Mouse (Mus musculus) embryonic facial prominence, embryonic 15.5 days (tissue): ENCODE results near the gene Tmed8. TPM values are rescaled to one million over a fixed set of nuclear protein-coding genes. Genes with fewer than 3 reads are reported as not detected.
"Not testable (repeated sequence)": the region's sequence is repeated elsewhere in the genome, so short reads cannot be mapped to it uniquely, and the experiment has no call there.

Source experiments
- ATAC-seq: fragments of 200-750 bp; cut with Nextera tagmentation; 2 replicates; pipeline ENCODE4 v1.8.0; 2017; ENCODE audit warnings: low read depth, moderate TSS enrichment; ENCODE audit not compliant: insufficient number of reproducible peaks, low FRiP score, low TSS enrichment
- H3K27ac ChIP-seq: fragments of 300-500 bp; sonication (generic); replicated peaks from 2 replicates; pipeline ENCODE4 v1.5.1; 2015; ENCODE audit warnings: mild to moderate bottlenecking, inconsistent platforms
- H3K27me3 ChIP-seq: fragments of 300-500 bp; sonication (generic); 2 replicates; pipeline ENCODE4 v1.6.1; 2015; ENCODE audit warnings: inconsistent platforms
- H3K36me3 ChIP-seq: fragments of 300-500 bp; sonication (generic); 2 replicates; pipeline ENCODE4 v1.6.1; 2015; ENCODE audit warnings: mild to moderate bottlenecking, inconsistent platforms
- H3K4me1 ChIP-seq: fragments of 300-500 bp; sonication (generic); 2 replicates; pipeline ENCODE4 v1.6.1; 2015; ENCODE audit warnings: inconsistent platforms
- H3K4me2 ChIP-seq: fragments of 300-500 bp; sonication (generic); replicated peaks from 2 replicates; pipeline ENCODE4 v1.6.1; 2015; ENCODE audit warnings: mild to moderate bottlenecking, inconsistent platforms
- H3K4me3 ChIP-seq: fragments of 300-500 bp; sonication (generic); replicated peaks from 2 replicates; pipeline ENCODE4 v1.5.1; 2015; ENCODE audit warnings: mild to moderate bottlenecking, inconsistent platforms
- H3K9ac ChIP-seq: fragments of 300-500 bp; sonication (generic); 2 replicates; pipeline ENCODE4 v1.6.1; 2015; ENCODE audit warnings: inconsistent platforms
- H3K9me3 ChIP-seq: fragments of 300-500 bp; sonication (generic); replicated peaks from 2 replicates; pipeline ENCODE4 v1.6.1; 2016; ENCODE audit warnings: inconsistent platforms
- WGBS: fragments of 180-500 bp; shearing (Covaris S2); methylation state at CpG from one replicate; pipeline ENCODE4 v1.1.7; 2015; 5-methylcytosine and 5-hydroxymethylcytosine counted together
- polyA plus RNA-seq: library from polyadenylated mRNA; unstranded; fragments of >200 nt; fragmentation: Nextera tagmentation; extraction: Ambion mirVana; gene quantifications from 2 replicates; pipeline ENCODE4 v1.2.1, GENCODE M21; 2015

Tmed8 gene
- polyA plus RNA-seq, 1 experiment from 2014 or later: 2.2 TPM

DNA sequence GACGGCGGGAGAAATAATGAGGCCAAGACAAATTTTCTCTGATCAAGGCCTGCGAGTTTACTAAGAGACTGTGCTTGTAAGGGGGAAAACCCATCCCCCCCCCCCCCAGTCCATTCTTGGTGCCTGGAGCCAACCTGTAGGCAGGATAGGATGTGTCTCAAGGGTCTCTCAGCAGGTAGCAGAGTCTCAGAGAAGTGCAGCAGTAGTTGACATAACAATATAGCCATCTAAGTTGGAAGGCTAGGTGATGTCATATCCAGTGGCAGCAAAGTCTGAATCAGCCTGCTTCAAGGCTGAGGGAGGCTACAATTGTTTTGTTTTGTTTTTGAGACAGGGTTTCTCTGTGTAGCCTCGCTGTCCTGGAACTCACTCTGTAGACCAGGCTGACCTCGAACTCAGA is 5.5 kb upstream of the Tmed8 start:
- H3K4me1 ChIP-seq, H3K36me3 ChIP-seq, H3K9me3 ChIP-seq, H3K4me2 ChIP-seq, H3K4me3 ChIP-seq, H3K27me3 ChIP-seq, H3K9ac ChIP-seq, H3K27ac ChIP-seq, ATAC-seq: not testable (repeated sequence)
- WGBS: 88% methylated on average over 5 of the region's 5 CpGs

DNA sequence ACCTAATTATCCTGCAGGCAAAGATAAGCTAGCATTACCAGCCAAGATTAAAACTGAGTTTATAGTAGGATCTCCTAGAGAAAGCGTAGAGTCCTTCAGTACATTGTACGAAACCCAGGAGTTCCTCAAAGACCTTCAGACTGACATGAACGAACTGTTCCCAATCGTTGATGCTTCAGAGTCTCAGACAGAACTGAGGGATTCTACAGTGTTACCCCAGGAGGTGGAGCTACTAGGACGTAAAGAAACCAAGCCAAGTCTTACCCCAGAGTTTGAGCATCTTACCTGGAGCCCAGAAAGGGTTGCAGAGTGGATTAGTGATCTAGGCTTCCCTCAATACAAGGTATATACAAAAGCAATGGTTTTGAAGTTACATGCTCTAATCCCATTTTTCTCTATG is 1.4 kb upstream of the Tmed8 start:
- no peaks in the 10 kb centered on the region for H3K27me3 ChIP-seq
- no peaks in the 10 kb centered on the region for H3K36me3 ChIP-seq
- H3K9me3 ChIP-seq: no peaks in the 10 kb centered on the region
- no peak overlapping the region for H3K9ac ChIP-seq
- 62% methylated on average over 5 of the region's 5 CpGs for WGBS
- ATAC-seq: no peak
- H3K4me1 ChIP-seq: peaks cover 3% of the 10 kb centered on the region; the same call in 1 of the 2 replicates
- no peak overlapping the region for H3K27ac ChIP-seq
- H3K4me3 ChIP-seq: no peak overlapping the region
- no peak overlapping the region for H3K4me2 ChIP-seq

DNA sequence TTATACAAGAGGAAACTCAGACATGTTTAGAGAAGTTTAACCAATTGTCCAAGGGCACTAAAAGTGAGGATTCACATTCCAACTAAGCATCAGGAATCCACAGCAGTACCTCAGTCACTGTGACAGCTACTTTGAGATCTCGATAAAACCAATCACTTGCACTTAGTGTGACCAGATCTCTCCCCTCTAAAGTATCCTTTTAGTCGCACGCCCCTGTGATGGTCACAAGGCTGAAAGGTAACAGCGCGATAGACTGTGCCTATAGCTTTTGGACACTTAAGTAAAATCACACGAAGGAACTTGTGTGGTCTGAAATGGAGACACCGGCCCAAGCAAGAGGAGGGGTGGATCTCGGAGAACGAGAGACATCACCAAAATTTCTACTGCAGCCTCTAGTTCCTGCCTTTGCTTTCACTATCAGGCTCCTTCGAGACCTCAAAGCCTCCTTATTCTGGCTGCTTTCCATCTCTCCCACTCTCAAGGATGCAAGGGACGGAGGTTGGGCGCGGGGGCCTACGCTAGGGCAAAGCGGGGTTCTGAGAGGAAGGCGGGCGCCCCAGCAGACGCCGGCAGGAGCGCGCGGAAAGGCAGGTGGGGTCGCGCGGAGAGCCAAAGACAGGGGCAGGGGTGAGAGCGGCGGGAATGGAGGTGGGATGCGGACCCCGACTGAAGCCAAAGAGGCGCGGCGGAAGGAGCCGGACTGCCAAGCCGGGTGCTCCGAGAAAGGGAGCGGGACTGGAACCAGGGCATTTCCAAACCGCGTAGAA is 865 bp downstream of the Tmed8 start, which contains the start of gene Samd15:
Gene Samd15, plus strand, starts transcription at position 518 of the 767 bp plus-strand sequence.
- WGBS: 2% methylated on average over 37 of the region's 38 CpGs
- H3K36me3 ChIP-seq: no peaks in the 10 kb centered on the region
- H3K27me3 ChIP-seq: no peaks in the 10 kb centered on the region
- peak within 1 kb of the TSS; percentile 74 for H3K27ac ChIP-seq
- peak within 1 kb of the TSS; percentile 87 for H3K4me2 ChIP-seq
- peak within 1 kb of the TSS; percentile 84 for H3K9ac ChIP-seq
- ATAC-seq: peak; percentile 64
- peak within 1 kb of the TSS; percentile 83 for H3K4me3 ChIP-seq
- peaks cover 3% of the 10 kb centered on the region; the same call in 1 of the 2 replicates for H3K4me1 ChIP-seq
- H3K9me3 ChIP-seq: no peaks in the 10 kb centered on the region

DNA sequence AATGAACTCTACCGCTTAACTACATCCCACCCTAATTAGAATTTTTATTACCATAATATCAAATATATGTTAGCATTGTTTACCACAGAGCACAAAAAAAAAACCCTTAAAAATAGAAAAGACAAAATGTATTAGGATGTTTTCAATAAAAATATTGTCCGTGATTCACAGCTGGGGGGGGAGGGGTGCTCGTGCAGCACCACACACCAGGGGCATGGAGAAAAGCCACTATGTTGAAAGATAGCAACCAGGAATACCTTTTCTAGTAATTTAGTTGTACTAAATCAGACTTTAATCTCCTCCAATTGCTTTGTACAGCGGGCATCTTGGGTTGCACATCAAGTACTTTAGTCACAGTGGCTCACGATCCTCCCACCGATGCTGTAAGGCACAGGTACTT is 1.5 kb downstream of the Tmed8 start:
- 37% methylated on average over 6 of the region's 6 CpGs for whole genome bisulfite sequencing
- H3K4me1 ChIP-seq: peaks cover 3% of the 10 kb centered on the region; the same call in 1 of the 2 replicates
- no peaks in the 10 kb centered on the region for H3K9me3 ChIP-seq
- no peak overlapping the region for H3K9ac ChIP-seq
- H3K27me3 ChIP-seq: no peaks in the 10 kb centered on the region
- peak overlapping the region; percentile 83 for H3K4me3 ChIP-seq
- no peak for ATAC-seq
- H3K27ac ChIP-seq: no peak overlapping the region
- H3K36me3 ChIP-seq: no peaks in the 10 kb centered on the region
- peak overlapping the region; percentile 87 for H3K4me2 ChIP-seq

DNA sequence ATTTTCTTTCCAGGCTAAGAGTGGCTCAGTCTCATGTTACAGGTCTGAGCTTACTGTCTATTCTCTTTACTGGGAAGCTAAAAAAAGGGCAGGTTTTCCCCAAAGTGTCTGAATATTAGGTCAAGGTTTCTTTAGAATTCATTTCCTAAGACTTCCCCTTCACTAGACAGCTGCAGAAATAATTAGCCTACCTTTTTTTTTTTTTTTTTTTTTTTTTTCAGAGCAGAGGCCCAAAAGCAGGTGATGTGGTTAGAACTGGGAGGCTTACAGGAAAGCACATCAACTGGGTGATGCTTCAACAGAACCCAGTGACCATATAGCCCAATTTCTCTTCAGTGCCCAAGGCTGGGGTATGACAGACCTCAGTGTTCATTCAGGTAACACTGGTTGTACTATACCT is 3.9 kb downstream of the Tmed8 start:
- Histone ChIP-seq H3K4me3 (no peak overlapping the region), H3K27ac (no peak overlapping the region), H3K36me3 (no peaks in the 10 kb centered on the region), H3K4me2 (no peak overlapping the region), H3K9ac (no peak overlapping the region), H3K4me1 (peaks cover 3% of the 10 kb centered on the region; the same call in 1 of the 2 replicates), H3K9me3 (no peaks in the 10 kb centered on the region), H3K27me3 (no peaks in the 10 kb centered on the region)
- no peak for ATAC-seq

DNA sequence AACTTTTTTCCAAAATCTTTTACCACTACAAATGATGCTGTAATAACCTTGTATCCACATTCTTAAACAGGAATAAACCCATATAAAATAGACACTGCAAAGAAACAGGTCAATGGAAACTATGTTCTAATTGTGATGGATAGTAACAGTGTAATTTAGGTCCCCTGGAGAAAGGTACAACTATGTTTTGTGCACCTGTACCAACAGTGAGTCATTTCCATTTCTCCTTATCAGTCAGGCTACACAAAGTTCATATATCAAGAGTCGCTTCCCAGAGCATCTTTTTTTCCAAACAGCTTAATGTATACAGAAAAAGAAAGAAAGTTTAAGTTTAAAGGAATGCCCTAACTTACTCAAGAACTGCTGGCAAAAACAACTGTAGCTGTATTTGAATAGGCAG is 5.2 kb downstream of the Tmed8 start:
- Histone ChIP-seq H3K4me3 (no peak overlapping the region), H3K27ac (no peak overlapping the region), H3K4me2 (no peak overlapping the region), H3K9ac (no peak overlapping the region), H3K4me1 (peaks cover 3% of the 10 kb centered on the region; the same call in 1 of the 2 replicates), H3K27me3 (no peaks in the 10 kb centered on the region), H3K9me3 (no peaks in the 10 kb centered on the region), H3K36me3 (no peaks in the 10 kb centered on the region)
- no peak for ATAC-seq
- 84% methylated on average over 1 of the region's 1 CpGs for WGBS

DNA sequence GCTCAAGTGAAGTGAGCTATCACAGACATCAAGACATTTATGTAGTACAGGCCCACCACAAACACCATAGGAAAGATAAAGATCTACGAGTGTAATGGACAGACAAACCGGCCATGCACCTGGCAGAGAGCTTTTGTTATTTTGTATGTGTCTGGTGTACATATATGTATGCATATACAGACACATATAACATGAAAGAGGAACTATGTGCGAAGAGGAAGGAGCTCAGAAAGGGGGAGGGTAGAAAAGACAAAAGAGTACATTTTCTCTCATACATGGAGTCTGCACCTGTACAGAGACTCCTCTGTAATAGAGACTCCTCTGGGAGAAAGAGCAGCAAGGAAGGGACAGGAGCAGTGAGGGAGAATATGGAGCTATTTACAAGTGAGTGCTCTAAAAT is 7.2 kb downstream of the Tmed8 start:
- Histone ChIP-seq H3K36me3 (no peaks in the 10 kb centered on the region), H3K9ac (no peak overlapping the region), H3K27ac (no peak overlapping the region), H3K27me3 (no peaks in the 10 kb centered on the region), H3K4me3 (no peak overlapping the region), H3K4me2 (no peak overlapping the region), H3K9me3 (no peaks in the 10 kb centered on the region), H3K4me1 (no peaks in the 10 kb centered on the region)
- WGBS: 90% methylated on average over 3 of the region's 3 CpGs
- ATAC-seq: no peak

DNA sequence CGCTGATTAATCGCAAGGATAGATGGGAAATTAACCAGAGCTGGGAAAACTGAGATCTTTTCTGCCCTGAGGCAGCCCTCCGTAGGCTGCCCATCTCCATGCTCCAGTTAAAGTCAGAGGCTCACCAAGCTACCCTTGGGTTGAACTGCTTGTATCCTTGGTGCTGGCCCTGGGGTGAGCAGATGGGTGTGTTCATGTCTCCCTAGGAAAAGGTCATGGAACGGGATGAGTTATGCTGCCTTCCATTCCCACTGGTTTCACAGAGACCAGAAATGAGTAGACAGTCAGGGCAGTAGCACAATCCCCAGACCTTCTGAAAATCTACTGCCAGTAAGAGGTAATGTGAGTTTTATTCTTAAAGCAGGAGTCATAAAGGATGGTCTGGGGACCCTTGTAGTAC is 22.6 kb downstream of the Tmed8 start:
- WGBS: 94% methylated on average over 4 of the region's 4 CpGs
- H3K4me2 ChIP-seq: no peak overlapping the region
- no peak overlapping the region for H3K9ac ChIP-seq
- no peak overlapping the region for H3K27ac ChIP-seq
- H3K4me1 ChIP-seq: peaks cover 26% of the 10 kb centered on the region
- no peak for ATAC-seq
- H3K36me3 ChIP-seq: peaks cover 8% of the 10 kb centered on the region; the same call in 1 of the 2 replicates
- H3K9me3 ChIP-seq: no peaks in the 10 kb centered on the region
- H3K4me3 ChIP-seq: no peak overlapping the region
- no peaks in the 10 kb centered on the region for H3K27me3 ChIP-seq

DNA sequence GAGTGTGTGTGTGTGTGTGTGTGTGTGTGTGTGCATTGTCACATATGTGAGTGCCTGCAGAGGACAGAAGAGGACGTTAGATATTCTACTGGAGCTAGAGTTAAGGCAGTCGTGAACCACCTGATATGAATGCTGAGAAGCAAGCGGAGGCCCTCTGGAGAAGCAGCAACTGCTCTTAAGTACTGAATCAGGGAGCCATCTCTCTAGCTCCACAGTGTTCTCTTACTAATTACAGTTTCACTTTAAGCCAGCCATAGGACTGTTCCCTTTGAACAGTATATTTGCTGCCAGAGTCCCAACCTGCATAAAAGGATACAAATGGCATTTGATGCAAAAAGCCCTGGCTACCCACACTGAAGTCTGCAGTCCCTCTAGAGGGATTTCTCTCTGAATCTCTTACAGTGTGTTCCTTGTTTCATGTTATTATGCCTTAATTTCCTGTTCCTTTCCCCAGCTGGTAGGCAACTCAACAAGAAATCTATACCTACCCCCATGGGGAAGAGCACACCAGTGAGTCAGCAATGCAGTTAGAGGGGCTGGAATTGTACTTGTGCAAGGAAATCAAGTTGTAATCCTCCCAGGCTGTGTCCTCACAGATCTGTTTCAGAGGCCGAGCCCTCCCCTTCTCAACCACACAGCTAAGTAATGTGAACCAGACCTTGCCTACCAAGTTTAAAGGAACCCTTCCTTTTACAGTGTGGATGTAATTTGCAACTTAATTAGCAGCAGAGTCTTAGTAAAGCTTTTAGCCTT is 24.9 kb downstream of the Tmed8 start:
- 0 out of 2 replicates have a peak, but pooled peaks have one; percentile 43 for ATAC-seq
- H3K9ac ChIP-seq: no peak overlapping the region

DNA sequence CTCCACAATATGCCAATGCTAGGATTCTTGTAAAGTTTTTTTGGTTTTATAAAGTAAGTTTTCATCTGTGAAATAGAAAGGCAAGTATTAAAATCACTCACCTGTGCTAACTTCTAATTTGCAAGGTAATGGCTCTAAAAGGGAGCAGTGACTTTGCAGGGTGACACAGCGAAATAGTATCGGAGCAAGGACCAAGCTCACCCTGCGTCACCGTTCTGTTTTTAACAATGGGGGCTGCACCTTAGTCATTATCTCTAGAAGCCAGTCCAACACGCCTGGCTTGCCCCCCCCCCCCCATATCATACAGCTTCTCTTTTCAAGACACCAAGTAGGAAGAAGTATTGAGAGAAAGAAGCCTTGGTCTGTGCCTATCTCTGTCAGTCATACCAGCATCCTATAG is 39.4 kb downstream of the Tmed8 start:
- Histone ChIP-seq H3K27ac (no peak overlapping the region), H3K27me3 (no peaks in the 10 kb centered on the region), H3K4me2 (no peak overlapping the region), H3K4me1 (no peaks in the 10 kb centered on the region), H3K9ac (no peak overlapping the region), H3K9me3 (no peaks in the 10 kb centered on the region), H3K36me3 (peaks cover 31% of the 10 kb centered on the region), H3K4me3 (no peak overlapping the region)
- no peak for ATAC-seq
- WGBS: 86% methylated on average over 5 of the region's 5 CpGs

More for the DNA sequence above, 24.9 kb downstream of the Tmed8 start:
- H3K27me3 ChIP-seq: no peaks in the 10 kb centered on the region
- 36% methylated on average over 4 of the region's 4 CpGs for WGBS
- H3K9me3 ChIP-seq: no peaks in the 10 kb centered on the region
- no peak overlapping the region for H3K4me2 ChIP-seq
- H3K4me1 ChIP-seq: peaks cover 26% of the 10 kb centered on the region
- H3K36me3 ChIP-seq: peaks cover 18% of the 10 kb centered on the region
- no peak overlapping the region for H3K4me3 ChIP-seq
- H3K27ac ChIP-seq: peak overlapping the region; percentile 58

DNA sequence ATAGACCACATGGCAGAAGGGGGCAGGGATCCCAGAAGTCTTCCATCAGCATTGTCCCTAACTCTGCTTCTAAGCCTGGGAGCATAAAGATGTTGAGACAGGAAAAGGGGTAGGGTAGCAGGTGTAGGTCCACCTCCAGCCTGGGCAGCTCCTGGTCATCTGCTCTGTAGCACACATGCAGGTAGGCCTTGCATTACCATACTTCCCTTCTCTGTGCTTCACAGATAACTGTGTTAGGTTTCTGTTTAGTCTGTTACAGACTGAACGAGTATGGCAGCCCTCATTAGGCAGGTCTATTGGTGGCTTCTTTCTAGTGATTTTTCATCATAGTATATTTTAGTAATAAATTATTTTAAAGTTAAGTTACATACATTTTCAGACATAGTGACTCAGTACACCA is 39.9 kb downstream of the Tmed8 start:
- no peak overlapping the region for H3K4me3 ChIP-seq
- peaks cover 31% of the 10 kb centered on the region for H3K36me3 ChIP-seq
- H3K27me3 ChIP-seq: no peaks in the 10 kb centered on the region
- H3K27ac ChIP-seq: no peak overlapping the region
- 73% methylated on average over 1 of the region's 1 CpGs for WGBS
- no peaks in the 10 kb centered on the region for H3K4me1 ChIP-seq
- no peak for ATAC-seq
- H3K9ac ChIP-seq: no peak overlapping the region
- H3K4me2 ChIP-seq: no peak overlapping the region
- no peaks in the 10 kb centered on the region for H3K9me3 ChIP-seq
